In genomic region chr13:52273502-52274246, GRCm38 (mm10) we compare ENCODE assay signal across 17 mouse cellular contexts.
A peak's percentile ranks its signal among the peaks of the same experiment; 100 is the strongest.
DNase-seq lines count a peak whose midpoint lies in the region.
"Had no signal": no experiment of that assay in that cellular context is flagged by ENCODE, and none has a peak within 500 bp of the region (broad histone marks: within the 10 kb centered on the region; RNA-seq: fewer than 3 reads in every experiment).

No protein-coding gene starts in this region.

- peak; percentile 54 for DNase-seq in heart, adult 11 months
- DNase-seq in heart, adult 8-10 months (ENCODE audit: low spot score): no peak
- peak; percentile 89 for DNase-seq in brain, adult 2 months (ENCODE audit: low read depth, low spot score)
- peak; percentile 56 to 92 for DNase-seq in left cerebral cortex, postnatal 25 days (ENCODE audit: low spot score in 2 of 2)
- peak; percentile 53 for DNase-seq in right cerebral cortex, postnatal 25 days
- no peak for DNase-seq in thymus, postnatal 25 days
- no peak for DNase-seq in gastrocnemius, postnatal 14 days
- DNase-seq: adrenal gland, postnatal 14 days; cerebellum, adult 11-12 months; cerebellum, postnatal 10 days; gastrocnemius, postnatal 10 days; heart, adult 18-20 months; heart, postnatal 14 days; kidney, adult 11 months; kidney, postnatal 14 days; liver, postnatal 0 days; lung, postnatal 36 days had no signal

- intact Hi-C loops in left cerebral cortex, postnatal 25 days (cut with DNase I): no loop called here
- intact Hi-C loops in gastrocnemius, postnatal 14 days (cut with DNase I; ENCODE audit: low total_unique reads): no loop called here

Comparison
In these comparisons a context has a peak if more than half of its experiments do, and no peak if none do; other contexts are left out.
1. DNase-seq: peak in heart, adult 11 months (single experiment), brain, adult 2 months (single experiment), left cerebral cortex, postnatal 25 days (2 of 2) and right cerebral cortex, postnatal 25 days (single experiment); none in heart, adult 8-10 months (single experiment), thymus, postnatal 25 days (single experiment) and gastrocnemius, postnatal 14 days (single experiment).